Mouse (Mus musculus) forebrain, embryonic 14.5 days (tissue): ENCODE measurements around the gene Fgfr4. TPM values are rescaled to one million over a fixed set of nuclear protein-coding genes. Genes with fewer than 3 reads are reported as not detected.
A peak's percentile ranks its signal among the peaks of the same experiment; 100 is the strongest.

Experiments used
- ATAC-seq: fragments of 200-750 bp; cut with Nextera tagmentation; 2 replicates; pipeline ENCODE4 v1.8.0; 2017; ENCODE audit warnings: mild to moderate bottlenecking, moderate library complexity
- DNase-seq: peaks from one replicate; pipeline ENCODE4 v3.0.0-alpha.2; 2015; ENCODE audit warnings: low spot score
- H3K27ac ChIP-seq: fragments of 300-500 bp; sonication (generic); 2 replicates; pipeline ENCODE4 v1.5.1; 2014; ENCODE audit warnings: low read depth, mild to moderate bottlenecking, control low read depth, low read length, moderate library complexity
- H3K27me3 ChIP-seq: fragments of 300-500 bp; sonication (generic); replicated peaks from 2 replicates; pipeline ENCODE4 v1.6.1; 2014; ENCODE audit warnings: low read length, control low read depth, mixed read lengths; ENCODE audit not compliant: control insufficient read depth, insufficient read depth
- H3K36me3 ChIP-seq: fragments of 300-500 bp; sonication (generic); 2 replicates; pipeline ENCODE4 v1.6.1; 2014; ENCODE audit warnings: low read length, control low read depth; ENCODE audit not compliant: control insufficient read depth, insufficient read depth
- H3K4me1 ChIP-seq: fragments of 300-500 bp; sonication (generic); 2 replicates; pipeline ENCODE4 v1.6.1; 2014; ENCODE audit warnings: antibody characterized with exemption, low read length, control low read depth; ENCODE audit not compliant: control insufficient read depth, insufficient read depth
- H3K4me2 ChIP-seq: fragments of 300-500 bp; sonication (generic); 2 replicates; pipeline ENCODE4 v1.6.1; 2014; ENCODE audit warnings: mild to moderate bottlenecking, control low read depth, low read length
- H3K4me3 ChIP-seq: fragments of 300-500 bp; sonication (generic); 2 replicates; pipeline ENCODE4 v1.5.1; 2014; ENCODE audit warnings: low read depth, low read length, control low read depth
- H3K9ac ChIP-seq: fragments of 300-500 bp; sonication (generic); 2 replicates; pipeline ENCODE4 v1.6.1; 2014; ENCODE audit warnings: mild to moderate bottlenecking, low read length, control low read depth, moderate library complexity
- H3K9me3 ChIP-seq: fragments of 300-500 bp; sonication (generic); replicated peaks from 2 replicates; pipeline ENCODE4 v1.6.1; 2016; ENCODE audit warnings: low read length, control low read depth, mixed read lengths; ENCODE audit not compliant: control insufficient read depth
- WGBS: fragments of 180-500 bp; shearing (Covaris S2); extraction: QIAGEN DNeasy Blood & Tissue Kit; methylation state at CpG from one replicate; pipeline ENCODE4 v1.1.7; 2014; 5-methylcytosine and 5-hydroxymethylcytosine counted together
- polyA plus RNA-seq: library from polyadenylated mRNA; unstranded; fragments of >200 nt; fragmentation: Nextera tagmentation; extraction: Ambion mirVana; gene quantifications from 2 replicates; pipeline ENCODE4 v1.2.1, GENCODE M21; 2014

Gene Fgfr4
- polyA plus RNA-seq, 1 experiment from 2014 or later = 0.30 TPM

- Histone ChIP-seq H3K4me1 (peaks cover 12% of the 10 kb centered on the region), H3K4me2 (no peak overlapping the region), H3K27me3 (no peaks in the 10 kb centered on the region), H3K4me3 (no peak overlapping the region), H3K9me3 (no peaks in the 10 kb centered on the region), H3K27ac (no peak overlapping the region), H3K36me3 (no peaks in the 10 kb centered on the region), H3K9ac (no peak overlapping the region)
- no peak for ATAC-seq
- no peak for DNase-seq
- WGBS = 91% methylated on average over 5 of the region's 5 CpGs
Observed at GRCm38 (mm10) chr13:55168255-55168654, 15.8 kb downstream of the Fgfr4 start.

DNA sequence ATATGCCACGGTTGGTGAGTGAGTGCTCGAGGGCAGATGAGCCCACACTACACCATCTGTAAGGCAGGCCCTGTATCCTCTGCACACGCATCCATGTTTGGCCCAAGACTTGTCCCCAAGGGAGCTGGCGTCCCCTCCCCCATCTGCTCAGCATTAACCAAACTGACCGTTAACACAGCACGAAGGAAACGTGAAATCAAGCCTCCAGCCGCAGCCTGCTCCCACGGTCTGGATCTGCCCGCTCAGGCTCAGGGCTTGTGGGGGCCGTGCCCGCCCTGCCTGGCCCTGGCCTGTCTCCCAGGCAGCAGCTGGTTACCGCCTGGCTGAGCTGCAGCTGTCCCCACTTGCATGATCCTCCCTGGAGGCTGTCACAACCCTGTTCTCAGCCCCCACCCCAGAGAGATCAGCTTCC lies 16.5 kb downstream of the Fgfr4 start:
- peak overlapping the region; percentile 27; the same call in 1 of the 2 replicates for H3K27ac ChIP-seq
- H3K4me2 ChIP-seq = no peak overlapping the region
- H3K36me3 ChIP-seq = no peaks in the 10 kb centered on the region
- H3K4me1 ChIP-seq = peaks cover 12% of the 10 kb centered on the region
- H3K27me3 ChIP-seq = no peaks in the 10 kb centered on the region
- H3K4me3 ChIP-seq = no peak overlapping the region
- no peaks in the 10 kb centered on the region for H3K9me3 ChIP-seq
- no peak overlapping the region; the same call in 1 of the 2 replicates for H3K9ac ChIP-seq
- DNase-seq (peak; percentile 50), ATAC-seq (peak; percentile 74)
- 66% methylated on average over 13 of the region's 13 CpGs for WGBS

DNA sequence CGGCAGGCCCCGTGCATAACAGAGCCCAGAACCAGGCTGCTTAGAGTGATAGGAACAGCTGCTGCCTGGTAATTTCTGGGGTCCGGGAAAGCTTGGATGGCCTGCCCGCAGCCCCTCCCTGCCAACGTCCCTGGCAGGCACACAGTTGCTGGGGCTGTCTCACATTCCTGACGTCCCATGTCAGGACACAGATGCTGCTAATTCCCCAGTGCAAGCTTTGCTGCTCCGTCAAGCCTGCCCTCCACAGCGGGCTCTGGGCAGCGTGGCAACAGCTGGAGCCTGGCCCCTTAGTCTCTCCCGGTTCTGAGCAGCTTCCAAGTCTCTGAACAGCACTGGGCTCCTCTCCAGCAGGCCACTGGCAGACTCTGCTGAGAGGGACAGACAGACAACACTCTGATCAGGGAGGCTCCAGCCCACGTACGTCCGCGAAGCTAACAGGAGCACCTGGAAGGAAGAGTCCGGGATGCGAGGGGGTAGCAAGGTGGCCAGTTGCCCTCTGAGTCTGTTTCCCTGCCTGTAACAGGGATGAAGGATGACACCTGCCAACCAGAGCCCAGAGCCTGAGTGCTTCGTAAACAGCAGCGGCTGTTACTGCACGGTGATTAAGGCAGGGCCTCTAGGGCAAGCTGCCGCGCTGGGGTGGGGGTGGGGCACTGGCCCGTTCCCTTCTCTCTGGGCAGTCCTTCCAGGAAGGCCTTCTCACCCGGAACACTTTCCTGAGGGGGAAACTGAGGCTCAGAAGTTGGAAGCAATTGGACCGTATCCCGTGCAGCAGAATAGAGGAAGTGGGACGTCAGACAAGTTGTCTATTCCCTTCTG lies 19.3 kb downstream of the Fgfr4 start:
- DNase-seq (peak; percentile 84), ATAC-seq (peak; percentile 89)
- Histone ChIP-seq H3K9ac (peak overlapping the region; percentile 37; the same call in 1 of the 2 replicates), H3K27me3 (no peaks in the 10 kb centered on the region), H3K4me1 (peaks cover 12% of the 10 kb centered on the region), H3K36me3 (no peaks in the 10 kb centered on the region), H3K4me3 (no peak overlapping the region), H3K9me3 (no peaks in the 10 kb centered on the region), H3K4me2 (peak overlapping the region; percentile 40), H3K27ac (peak overlapping the region; percentile 78)
- WGBS = 12% methylated on average over 26 of the region's 26 CpGs

DNA sequence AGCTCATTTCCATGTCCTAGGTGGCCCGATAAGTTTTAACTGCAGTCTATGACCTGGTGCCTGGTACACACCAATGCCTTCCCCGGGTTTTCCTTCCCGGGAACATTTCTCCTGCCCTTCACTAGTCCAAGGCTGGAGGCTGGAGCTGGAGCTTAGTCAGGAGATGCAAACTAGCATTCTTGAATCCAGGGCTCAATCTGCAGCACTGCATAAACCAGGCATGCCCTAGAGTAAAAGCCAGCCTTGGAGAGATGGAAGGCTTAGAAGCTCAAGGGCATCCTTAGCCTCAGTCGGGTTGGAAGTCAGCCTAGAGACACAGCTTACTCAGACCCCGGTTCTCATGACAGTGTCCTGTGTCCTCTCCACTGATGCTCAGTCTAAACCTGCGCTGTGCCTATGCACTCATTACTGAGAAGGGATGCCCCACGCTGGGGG lies 19.9 kb downstream of the Fgfr4 start:
- Histone ChIP-seq H3K9ac (no peak overlapping the region), H3K4me2 (no peak overlapping the region; the same call in 1 of the 2 replicates), H3K27me3 (no peaks in the 10 kb centered on the region), H3K27ac (no peak overlapping the region), H3K9me3 (no peaks in the 10 kb centered on the region), H3K36me3 (no peaks in the 10 kb centered on the region), H3K4me3 (no peak overlapping the region), H3K4me1 (peaks cover 12% of the 10 kb centered on the region)
- 41% methylated on average over 7 of the region's 7 CpGs for WGBS
- ATAC-seq (no peak), DNase-seq (no peak)

DNA sequence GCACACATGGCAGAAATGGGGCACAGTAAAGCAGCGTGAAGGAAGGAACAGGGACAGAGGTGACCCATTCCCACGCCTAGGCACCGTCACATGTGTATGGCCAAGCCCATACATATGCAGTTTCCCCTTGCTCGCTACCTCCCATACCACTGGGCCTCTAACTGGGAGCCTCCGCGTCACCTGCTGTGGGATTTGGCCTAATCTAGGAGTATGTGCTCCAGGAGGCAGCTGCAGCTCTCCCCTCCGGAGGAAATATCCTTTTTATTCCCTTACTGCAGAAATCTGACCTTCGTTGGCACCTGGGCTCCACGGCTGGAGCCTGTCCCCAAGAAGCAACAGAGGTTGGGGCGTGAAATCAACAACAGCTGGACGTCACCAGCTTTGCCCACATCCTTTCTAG lies 21.9 kb downstream of the Fgfr4 start:
- Histone ChIP-seq H3K4me3 (no peak overlapping the region), H3K9ac (no peak overlapping the region), H3K27me3 (no peaks in the 10 kb centered on the region), H3K27ac (no peak overlapping the region), H3K9me3 (no peaks in the 10 kb centered on the region), H3K4me1 (peaks cover 9% of the 10 kb centered on the region), H3K36me3 (no peaks in the 10 kb centered on the region), H3K4me2 (no peak overlapping the region)
- no peak for ATAC-seq
- no peak for DNase-seq
- 79% methylated on average over 11 of the region's 11 CpGs for WGBS

GRCm38 (mm10) chr13:55176265-55176664 lies 23.8 kb downstream of the Fgfr4 start:
- H3K9ac ChIP-seq = no peak overlapping the region
- H3K9me3 ChIP-seq = no peaks in the 10 kb centered on the region
- DNase-seq (no peak), ATAC-seq (no peak)
- no peaks in the 10 kb centered on the region for H3K36me3 ChIP-seq
- 97% methylated on average over 6 of the region's 6 CpGs for WGBS
- no peaks in the 10 kb centered on the region for H3K27me3 ChIP-seq
- H3K4me1 ChIP-seq = peaks cover 9% of the 10 kb centered on the region
- H3K4me3 ChIP-seq = no peak overlapping the region
- no peak overlapping the region for H3K27ac ChIP-seq
- H3K4me2 ChIP-seq = no peak overlapping the region

GRCm38 (mm10) chr13:55177903-55178496 lies 25.6 kb downstream of the Fgfr4 start:
- Histone ChIP-seq H3K27me3 (no peaks in the 10 kb centered on the region), H3K4me3 (no peak overlapping the region), H3K4me2 (no peak overlapping the region), H3K27ac (no peak overlapping the region), H3K36me3 (no peaks in the 10 kb centered on the region), H3K9me3 (no peaks in the 10 kb centered on the region), H3K9ac (no peak overlapping the region), H3K4me1 (no peaks in the 10 kb centered on the region; the same call in 1 of the 2 replicates)
- DNase-seq (no peak), ATAC-seq (no peak)
- 61% methylated on average over 4 of the region's 4 CpGs for WGBS

DNA sequence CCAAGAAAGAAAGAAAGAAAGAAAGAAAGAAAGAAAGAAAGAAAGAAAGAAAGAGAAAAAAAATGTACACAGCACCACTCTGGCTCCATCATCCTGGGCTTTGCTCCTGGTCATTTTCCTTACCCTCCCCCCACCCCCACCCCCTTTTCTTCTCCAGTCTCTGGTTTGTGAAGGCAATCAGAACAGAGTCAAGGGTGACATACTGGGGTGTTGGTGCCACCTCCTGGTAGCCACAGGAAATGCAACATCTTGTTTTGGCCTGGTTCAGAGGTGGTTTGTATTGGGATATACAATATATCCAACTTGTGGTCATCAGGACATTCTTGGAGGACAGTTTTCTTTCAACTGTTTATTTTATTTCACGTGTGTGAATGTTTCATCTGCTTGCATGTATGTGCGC lies 26.1 kb downstream of the Fgfr4 start:
- no peaks in the 10 kb centered on the region; the same call in 1 of the 2 replicates for H3K4me1 ChIP-seq
- no peak overlapping the region for H3K4me3 ChIP-seq
- H3K27me3 ChIP-seq = no peaks in the 10 kb centered on the region
- H3K9ac ChIP-seq = no peak overlapping the region
- no peak overlapping the region for H3K27ac ChIP-seq
- peak; percentile 25; the same call in 1 of the 2 replicates for ATAC-seq
- DNase-seq = peak; percentile 77
- H3K9me3 ChIP-seq = no peaks in the 10 kb centered on the region
- no peak overlapping the region for H3K4me2 ChIP-seq
- no peaks in the 10 kb centered on the region for H3K36me3 ChIP-seq
- WGBS = 34% methylated on average over 2 of the region's 2 CpGs

- Histone ChIP-seq H3K36me3 (no peaks in the 10 kb centered on the region), H3K27me3 (no peaks in the 10 kb centered on the region), H3K4me3 (no peak overlapping the region), H3K9me3 (no peaks in the 10 kb centered on the region), H3K4me1 (no peaks in the 10 kb centered on the region; the same call in 1 of the 2 replicates), H3K9ac (no peak overlapping the region), H3K4me2 (no peak overlapping the region), H3K27ac (no peak overlapping the region)
- 80% methylated on average over 3 of the region's 3 CpGs for WGBS
- peak; percentile 54 for DNase-seq
- ATAC-seq = no peak
Observed at GRCm38 (mm10) chr13:55179591-55179990, 27.2 kb downstream of the Fgfr4 start.
